Mouse (Mus musculus): ENCODE data around the gene Zfp825.
"Not testable (repeated sequence)": the region's sequence is repeated elsewhere in the genome, so short reads cannot be mapped to it uniquely, and the experiment has no call there.

DNA sequence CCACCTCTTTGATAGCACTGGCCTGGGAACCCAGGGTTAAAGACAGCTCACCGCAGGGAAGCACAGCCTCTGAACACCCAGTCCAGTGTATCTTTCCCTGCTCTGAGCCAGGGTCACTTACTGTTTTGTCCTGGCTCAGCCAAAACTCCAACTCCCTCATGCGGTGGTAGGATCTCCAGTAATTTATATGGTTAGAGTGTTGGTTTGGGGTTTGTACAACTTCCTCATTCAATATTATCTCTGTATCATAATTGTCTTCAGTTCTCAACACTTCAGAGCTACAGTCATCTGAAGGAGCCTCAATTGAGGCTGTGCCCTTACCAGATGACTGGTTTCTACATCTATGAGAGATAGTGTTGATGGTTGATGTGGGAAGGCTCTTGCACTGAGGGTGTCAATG lies 22.3 kb downstream of the Zfp825 start:
- not testable (repeated sequence) for TF ChIP-seq CTCF (IDR thresholded peaks at IDR 0.05; ENCODE audit: borderline replicate concordance, extremely low read depth, insufficient read depth, insufficient read length); POLR2A (IDR thresholded peaks at IDR 0.05; ENCODE audit: borderline replicate concordance, extremely low read depth, insufficient read depth, insufficient read length, poor library complexity, severe bottlenecking)
